Mouse (Mus musculus): ENCODE measurements around the gene Asxl2.

DNA sequence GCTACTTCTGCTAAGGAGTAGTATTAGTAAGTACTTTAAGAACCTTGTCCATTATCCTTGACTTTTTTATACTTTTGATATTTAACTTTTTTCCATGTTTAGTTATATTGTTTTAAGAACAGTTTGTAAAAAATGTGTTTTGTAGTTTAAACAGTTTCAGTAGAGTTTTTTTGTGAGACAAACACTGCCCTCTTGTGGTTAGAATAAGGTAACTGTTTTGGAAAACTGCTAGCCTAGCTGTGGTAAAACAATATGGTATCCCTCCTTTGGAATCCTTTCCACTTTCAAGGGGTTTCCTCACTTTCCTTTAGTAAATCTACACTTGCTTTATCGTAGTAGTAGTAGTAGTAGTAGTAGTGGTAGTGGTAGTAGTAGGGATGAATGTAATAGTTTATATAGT is 11.2 kb downstream of the Asxl2 start:
- TF ChIP-seq ZC3H11A (IDR thresholded peaks at IDR 0.05; ENCODE audit: borderline replicate concordance, low read depth, low read length) (no peak), CHD2 (IDR thresholded peaks at IDR 0.05; ENCODE audit: low read depth, low read length) (no peak), HCFC1 (IDR thresholded peaks at IDR 0.05; ENCODE audit: borderline replicate concordance, insufficient read depth, low read length) (no peak)
